Mouse (Mus musculus): ENCODE data around the gene Cacna1c. TPM values are rescaled to one million over a fixed set of nuclear protein-coding genes. Genes with fewer than 3 reads are reported as not detected.

Cacna1c gene
- polyA plus RNA-seq, 1 experiment from 2014 or later: 2.3 TPM

GRCm38 (mm10) chr6:119010875-119011274 lies 185.3 kb downstream of the Cacna1c start:
- DNase-seq (ENCODE audit: low spot score) (no peak), ATAC-seq (ENCODE audit: low FRiP score, low TSS enrichment) (no peak)
- Histone ChIP-seq H3K4me2 (replicated peaks; ENCODE audit: low read depth) (no peak overlapping the region), H3K27me3 (ENCODE audit: control insufficient read depth, insufficient read depth, low read length) (no peaks in the 10 kb centered on the region), H3K9me3 (ENCODE audit: control insufficient read depth, low read length) (no peaks in the 10 kb centered on the region), H3K4me3 (ENCODE audit: low read depth, low read length) (no peak overlapping the region), H3K36me3 (ENCODE audit: control insufficient read depth, insufficient read depth, low read length) (no peaks in the 10 kb centered on the region), H3K27ac (replicated peaks) (no peak overlapping the region), H3K4me1 (replicated peaks; ENCODE audit: control insufficient read depth, insufficient read depth) (no peaks in the 10 kb centered on the region), H3K9ac (ENCODE audit: low read length) (no peak overlapping the region)
- 65% methylated on average over 3 of the region's 3 CpGs for WGBS
- no peak for TF ChIP-seq CTCF (IDR thresholded peaks at IDR 0.05; ENCODE audit: low read depth)

- 68% methylated on average over 7 of the region's 7 CpGs for WGBS
- DNase-seq (ENCODE audit: low spot score) (no peak), ATAC-seq (ENCODE audit: low FRiP score, low TSS enrichment) (no peak)
- H3K9me3 ChIP-seq (ENCODE audit: control insufficient read depth, low read length): no peaks in the 10 kb centered on the region
- no peaks in the 10 kb centered on the region for H3K27me3 ChIP-seq (ENCODE audit: control insufficient read depth, insufficient read depth, low read length)
- H3K4me1 ChIP-seq (replicated peaks; ENCODE audit: control insufficient read depth, insufficient read depth): no peaks in the 10 kb centered on the region
- H3K4me3 ChIP-seq (ENCODE audit: low read depth, low read length): no peak overlapping the region
- no peaks in the 10 kb centered on the region for H3K36me3 ChIP-seq (ENCODE audit: control insufficient read depth, insufficient read depth, low read length)
- H3K4me2 ChIP-seq (replicated peaks; ENCODE audit: low read depth): no peak overlapping the region
- no peak overlapping the region for H3K9ac ChIP-seq (ENCODE audit: low read length)
- TF ChIP-seq CTCF (IDR thresholded peaks at IDR 0.05; ENCODE audit: low read depth) (no peak), EP300 (optimal IDR thresholded peaks at IDR 0.05) (no peak)
- no peak overlapping the region for H3K27ac ChIP-seq (replicated peaks)
Measured at GRCm38 (mm10) chr6:119009526-119009925, 186.7 kb downstream of the Cacna1c start.

GRCm38 (mm10) chr6:119008638-119009166 lies 187.5 kb downstream of the Cacna1c start:
- Histone ChIP-seq H3K4me1 (replicated peaks; ENCODE audit: control insufficient read depth, insufficient read depth) (no peaks in the 10 kb centered on the region), H3K4me3 (ENCODE audit: low read depth, low read length) (no peak overlapping the region), H3K27ac (replicated peaks) (no peak overlapping the region), H3K4me2 (replicated peaks; ENCODE audit: low read depth) (no peak overlapping the region), H3K9me3 (ENCODE audit: control insufficient read depth, low read length) (no peaks in the 10 kb centered on the region), H3K36me3 (ENCODE audit: control insufficient read depth, insufficient read depth, low read length) (no peaks in the 10 kb centered on the region), H3K9ac (ENCODE audit: low read length) (no peak overlapping the region), H3K27me3 (ENCODE audit: control insufficient read depth, insufficient read depth, low read length) (no peaks in the 10 kb centered on the region)
- TF ChIP-seq CTCF (IDR thresholded peaks at IDR 0.05; ENCODE audit: low read depth) (no peak), EP300 (optimal IDR thresholded peaks at IDR 0.05) (no peak)
- ATAC-seq (ENCODE audit: low FRiP score, low TSS enrichment) (no peak), DNase-seq (ENCODE audit: low spot score) (no peak)
- WGBS: 59% methylated on average over 7 of the region's 7 CpGs

GRCm38 (mm10) chr6:119004596-119004995 lies 191.6 kb downstream of the Cacna1c start:
- Histone ChIP-seq H3K9me3 (ENCODE audit: control insufficient read depth, low read length) (no peaks in the 10 kb centered on the region), H3K36me3 (ENCODE audit: control insufficient read depth, insufficient read depth, low read length) (no peaks in the 10 kb centered on the region), H3K4me1 (replicated peaks; ENCODE audit: control insufficient read depth, insufficient read depth) (no peaks in the 10 kb centered on the region), H3K27ac (replicated peaks) (no peak overlapping the region), H3K4me3 (ENCODE audit: low read depth, low read length) (no peak overlapping the region), H3K9ac (ENCODE audit: low read length) (no peak overlapping the region), H3K27me3 (ENCODE audit: control insufficient read depth, insufficient read depth, low read length) (no peaks in the 10 kb centered on the region), H3K4me2 (replicated peaks; ENCODE audit: low read depth) (no peak overlapping the region)
- no peak for DNase-seq (ENCODE audit: low spot score)
- 88% methylated on average over 5 of the region's 5 CpGs for WGBS
- no peak for TF ChIP-seq CTCF (IDR thresholded peaks at IDR 0.05; ENCODE audit: low read depth)
- ATAC-seq (ENCODE audit: low FRiP score, low TSS enrichment): no peak

GRCm38 (mm10) chr6:119001442-119001841 lies 194.8 kb downstream of the Cacna1c start:
- H3K27ac ChIP-seq (replicated peaks): no peak overlapping the region
- WGBS: 34% methylated on average over 2 of the region's 2 CpGs
- H3K9ac ChIP-seq (ENCODE audit: low read length): no peak overlapping the region
- H3K27me3 ChIP-seq (ENCODE audit: control insufficient read depth, insufficient read depth, low read length): no peaks in the 10 kb centered on the region
- H3K9me3 ChIP-seq (ENCODE audit: control insufficient read depth, low read length): no peaks in the 10 kb centered on the region
- no peaks in the 10 kb centered on the region for H3K4me1 ChIP-seq (replicated peaks; ENCODE audit: control insufficient read depth, insufficient read depth)
- no peak overlapping the region for H3K4me3 ChIP-seq (ENCODE audit: low read depth, low read length)
- DNase-seq (ENCODE audit: low spot score) (no peak), ATAC-seq (ENCODE audit: low FRiP score, low TSS enrichment) (no peak)
- no peaks in the 10 kb centered on the region for H3K36me3 ChIP-seq (ENCODE audit: control insufficient read depth, insufficient read depth, low read length)
- TF ChIP-seq CTCF (IDR thresholded peaks at IDR 0.05; ENCODE audit: low read depth) (no peak), EP300 (optimal IDR thresholded peaks at IDR 0.05) (no peak)
- no peak overlapping the region for H3K4me2 ChIP-seq (replicated peaks; ENCODE audit: low read depth)

- no peaks in the 10 kb centered on the region for H3K4me1 ChIP-seq (replicated peaks; ENCODE audit: control insufficient read depth, insufficient read depth)
- H3K36me3 ChIP-seq (ENCODE audit: control insufficient read depth, insufficient read depth, low read length): no peaks in the 10 kb centered on the region
- no peaks in the 10 kb centered on the region for H3K27me3 ChIP-seq (ENCODE audit: control insufficient read depth, insufficient read depth, low read length)
- TF ChIP-seq CTCF (IDR thresholded peaks at IDR 0.05; ENCODE audit: low read depth) (no peak), EP300 (optimal IDR thresholded peaks at IDR 0.05) (no peak)
- no peaks in the 10 kb centered on the region for H3K9me3 ChIP-seq (ENCODE audit: control insufficient read depth, low read length)
- ATAC-seq (ENCODE audit: low FRiP score, low TSS enrichment) (no peak), DNase-seq (ENCODE audit: low spot score) (no peak)
- no peak overlapping the region for H3K9ac ChIP-seq (ENCODE audit: low read length)
- H3K4me3 ChIP-seq (ENCODE audit: low read depth, low read length): no peak overlapping the region
- H3K4me2 ChIP-seq (replicated peaks; ENCODE audit: low read depth): no peak overlapping the region
- WGBS: 45% methylated on average over 3 of the region's 3 CpGs
- no peak overlapping the region for H3K27ac ChIP-seq (replicated peaks)
Measured at GRCm38 (mm10) chr6:119000255-119000654, 196.0 kb downstream of the Cacna1c start.
